Mouse (Mus musculus): ENCODE measurements around the gene Cyb5r2. TPM values are rescaled to one million over a fixed set of nuclear protein-coding genes. Genes with fewer than 3 reads are reported as not detected.

The Cyb5r2 gene
- total RNA-seq, 2 experiments from 2014 or later = 0.20 TPM; not detected in 1

DNA sequence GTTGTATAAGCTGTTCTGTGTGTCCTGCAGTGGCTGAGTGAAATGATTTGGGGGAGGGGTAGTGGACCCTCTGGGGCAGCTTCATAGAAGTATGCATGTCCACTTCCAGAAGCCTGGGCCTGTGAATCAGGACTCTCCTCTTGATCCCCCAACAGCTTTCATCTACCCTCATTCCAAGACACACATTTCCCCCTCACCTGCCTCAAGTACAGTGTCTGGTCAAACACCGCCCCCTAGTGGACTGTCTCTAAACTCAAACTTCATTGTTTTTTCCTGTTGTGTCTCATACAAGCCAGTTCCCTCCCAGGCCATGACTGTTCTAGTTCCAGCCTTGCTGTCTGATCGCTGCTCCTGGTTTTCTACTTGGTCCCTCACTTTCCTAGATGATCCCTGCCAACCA lies 9.9 kb downstream of the Cyb5r2 start:
- intact Hi-C loops (cut with DNase I) = loop anchor here (1.0 to 5.0 kb wide), 2 partner anchors 85 to 156 kb away; no protein-coding TSS in a partner anchor
- peak; percentile 62 for DNase-seq
- Histone ChIP-seq H3K27ac (no peak overlapping the region), H3K4me3 (no peak overlapping the region)
- peak; percentile 78 for TF ChIP-seq CTCF (IDR thresholded peaks at IDR 0.05)

DNA sequence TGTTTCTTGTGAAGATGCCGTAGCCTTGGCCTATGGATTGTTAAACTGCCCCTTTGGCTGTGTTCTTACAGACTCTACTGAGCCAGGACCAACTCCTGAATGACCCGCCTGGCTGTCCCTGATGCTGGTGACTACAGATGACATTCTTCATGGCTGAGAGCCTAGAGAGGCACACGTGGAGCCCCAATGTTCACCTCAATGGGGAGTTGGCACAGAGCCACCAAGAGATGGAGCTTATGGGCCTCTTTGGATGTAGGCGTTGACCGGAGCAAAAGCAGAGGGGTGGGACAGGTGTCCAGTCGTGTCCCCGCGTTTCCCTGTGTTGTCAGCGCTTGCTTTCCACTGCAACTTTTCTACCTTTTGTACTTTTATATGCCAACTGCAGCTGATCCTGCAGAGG lies 10.4 kb downstream of the Cyb5r2 start:
- no peak for TF ChIP-seq CTCF (IDR thresholded peaks at IDR 0.05)
- no peak for DNase-seq
- H3K4me3 ChIP-seq = no peak overlapping the region
- no peak overlapping the region for H3K27ac ChIP-seq
- intact Hi-C loops (cut with DNase I) = loop anchor here (1.0 to 5.0 kb wide), 2 partner anchors 84 to 155 kb away; no protein-coding TSS in a partner anchor

DNA sequence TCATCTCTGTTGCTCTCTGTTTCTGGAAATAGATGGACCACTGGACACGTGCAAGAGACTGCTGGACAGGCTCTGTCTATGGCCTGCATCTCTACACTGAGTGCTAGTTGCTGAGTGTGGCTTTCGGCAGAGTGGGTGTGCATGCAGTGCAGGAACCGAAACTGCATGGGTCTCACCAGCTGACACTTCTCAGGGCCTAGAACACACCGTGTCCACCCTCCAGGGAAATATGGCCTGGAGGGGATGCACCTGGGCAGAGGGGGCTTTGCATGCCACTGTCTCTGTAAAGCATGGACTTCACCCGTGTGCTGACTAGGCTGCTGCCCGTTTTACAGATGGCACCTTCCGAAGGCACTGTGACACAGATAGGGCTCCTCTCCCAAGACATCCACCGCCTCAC lies 11.8 kb downstream of the Cyb5r2 start:
- DNase-seq = no peak
- no peak overlapping the region for H3K4me3 ChIP-seq
- TF ChIP-seq CTCF (IDR thresholded peaks at IDR 0.05) = no peak
- intact Hi-C loops (cut with DNase I) = loop anchor here (5.0 kb wide), 1 partner anchor 154 kb away; no protein-coding TSS in a partner anchor
- H3K27ac ChIP-seq = no peak overlapping the region

DNA sequence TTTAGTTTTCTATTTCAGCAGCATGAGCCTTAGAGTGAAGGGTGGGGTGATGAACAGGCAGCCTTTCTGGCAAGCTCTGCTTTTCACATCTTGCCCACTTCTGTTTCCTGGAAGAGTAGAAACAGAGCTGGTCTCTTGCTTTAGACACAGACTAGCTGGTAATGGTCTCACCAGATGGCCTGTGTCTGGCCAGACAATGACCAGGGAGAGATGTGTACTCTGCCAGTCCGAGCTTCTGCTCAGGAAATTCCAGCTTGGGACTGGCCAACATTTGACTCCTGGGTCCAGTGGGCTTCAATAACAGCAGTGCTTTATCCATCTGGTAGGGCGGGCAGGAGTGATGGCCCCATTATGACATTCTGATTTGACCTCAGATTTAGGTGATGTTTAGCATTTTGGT lies 12.7 kb downstream of the Cyb5r2 start:
- intact Hi-C loops (cut with DNase I) = loop anchor here (5.0 kb wide), 1 partner anchor 153 kb away; no protein-coding TSS in a partner anchor
- H3K4me3 ChIP-seq = no peak overlapping the region
- no peak for DNase-seq
- no peak overlapping the region; the same call in 1 of the 2 replicates for H3K27ac ChIP-seq
- TF ChIP-seq CTCF (IDR thresholded peaks at IDR 0.05) = no peak

DNA sequence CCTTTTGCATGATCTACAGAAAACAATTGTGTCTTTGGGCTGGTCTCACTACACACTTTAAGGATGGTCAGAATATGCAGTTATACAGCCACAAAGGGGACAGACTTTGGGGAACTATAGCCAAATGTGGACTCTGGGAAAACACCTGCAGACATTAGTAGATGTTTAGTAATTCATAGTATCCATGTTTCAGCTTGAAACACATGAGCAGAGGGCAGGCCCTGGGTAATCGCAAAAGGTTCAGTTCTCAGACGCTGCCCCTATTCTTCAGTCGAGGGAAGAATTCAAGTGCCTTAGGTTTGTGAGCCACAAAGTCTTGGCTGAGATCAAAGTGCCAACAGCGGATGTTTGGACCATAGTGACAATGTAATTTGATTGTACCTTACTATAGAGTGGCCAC lies 13.4 kb downstream of the Cyb5r2 start:
- Histone ChIP-seq H3K27ac (no peak overlapping the region), H3K4me3 (no peak overlapping the region)
- TF ChIP-seq CTCF (IDR thresholded peaks at IDR 0.05) = no peak
- no peak for DNase-seq
- intact Hi-C loops (cut with DNase I) = no loop called here

DNA sequence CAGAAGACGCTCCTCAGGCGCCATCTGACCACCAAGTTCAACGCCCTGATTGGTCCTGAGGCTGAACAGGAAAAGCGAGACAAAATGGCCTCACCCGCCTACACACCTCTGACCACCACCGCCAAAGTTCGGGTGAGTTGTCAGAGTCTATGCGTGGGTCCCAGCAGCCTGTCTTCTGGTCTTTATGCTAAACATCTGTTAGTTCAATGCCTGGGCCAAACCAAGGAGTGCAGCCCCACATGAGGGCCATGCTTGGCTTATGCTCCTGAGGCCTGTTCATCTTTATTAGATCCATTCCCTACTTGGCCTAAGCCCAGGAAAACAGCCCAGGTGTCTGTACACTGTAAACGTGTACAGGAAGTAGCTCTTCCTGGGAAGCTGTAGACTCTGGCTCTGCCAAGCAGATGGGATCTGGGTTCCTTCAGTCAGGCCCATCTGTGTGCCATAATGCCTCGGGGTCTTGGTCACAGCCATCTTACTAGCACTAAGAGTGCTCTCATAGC lies 14.8 kb downstream of the Cyb5r2 start:
- no peak for DNase-seq
- H3K27ac ChIP-seq = no peak overlapping the region
- no peak overlapping the region for H3K4me3 ChIP-seq
- TF ChIP-seq CTCF (IDR thresholded peaks at IDR 0.05) = no peak
- intact Hi-C loops (cut with DNase I) = no loop called here

DNA sequence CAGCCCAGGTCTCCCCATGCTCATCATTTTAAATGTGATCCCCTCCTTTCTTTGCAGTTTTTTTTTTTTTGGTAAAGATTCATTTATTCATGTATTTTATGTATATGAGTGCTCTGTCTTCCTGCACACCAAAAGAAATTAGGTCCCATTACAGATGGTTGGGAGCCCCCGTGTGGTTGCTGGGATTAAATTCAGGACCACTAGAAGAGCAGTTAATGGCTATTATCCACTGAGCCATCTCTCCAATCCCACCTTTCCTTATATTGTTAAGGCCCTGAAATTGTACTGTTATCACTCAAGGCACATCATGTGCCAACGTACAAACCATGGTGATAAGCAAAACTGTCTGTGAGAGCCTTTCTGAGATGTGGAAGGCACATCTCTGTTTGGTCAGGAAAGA lies 19.1 kb downstream of the Cyb5r2 start:
- intact Hi-C loops (cut with DNase I) = no loop called here
- no peak for DNase-seq
- peak; percentile 41 for TF ChIP-seq CTCF (IDR thresholded peaks at IDR 0.05)
- no peak overlapping the region for H3K4me3 ChIP-seq
- H3K27ac ChIP-seq = no peak overlapping the region

DNA sequence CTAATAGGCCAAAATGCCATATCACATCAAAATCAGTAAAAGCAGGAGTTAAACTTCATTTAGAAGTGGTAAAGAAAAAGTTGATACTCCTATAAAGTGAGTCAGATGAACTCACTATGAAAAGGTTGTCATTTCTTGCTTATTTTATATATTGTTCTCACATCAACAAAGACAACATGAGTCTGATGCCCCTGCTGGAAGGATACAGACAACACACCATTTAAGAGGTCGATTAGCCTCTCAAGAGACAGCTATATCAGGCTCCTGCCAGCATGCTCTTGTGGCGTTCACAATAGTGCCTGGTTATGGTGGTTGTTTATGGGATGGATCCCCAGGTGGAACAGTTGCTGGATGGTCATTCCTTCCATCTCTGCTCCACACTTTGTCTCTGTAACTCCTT lies 24.7 kb downstream of the Cyb5r2 start:
- intact Hi-C loops (cut with DNase I) = no loop called here
- Histone ChIP-seq H3K4me3 (no peak overlapping the region), H3K27ac (no peak overlapping the region)
- TF ChIP-seq CTCF (IDR thresholded peaks at IDR 0.05) = no peak; the same call in 1 of the 2 replicates
- DNase-seq = no peak

DNA sequence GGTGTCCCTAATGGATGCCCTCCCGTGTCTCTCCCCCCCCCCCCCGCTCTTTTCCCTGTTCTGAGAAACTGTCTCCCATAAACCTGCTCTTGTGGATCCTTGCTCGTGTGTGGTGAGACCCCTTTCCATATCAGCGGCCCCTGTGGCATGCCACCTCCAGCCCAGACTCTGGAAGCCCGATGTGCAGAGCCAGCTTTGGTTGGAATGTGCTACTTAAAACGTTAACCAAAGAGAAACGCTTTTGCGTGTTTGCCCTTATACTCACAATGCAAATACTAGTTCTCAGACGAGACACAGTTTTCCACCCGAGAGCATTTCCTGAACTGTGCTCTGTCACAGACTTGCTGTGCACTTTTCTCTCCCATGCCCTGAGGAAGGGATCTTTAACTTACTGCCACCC lies 27.2 kb downstream of the Cyb5r2 start:
- TF ChIP-seq CTCF (IDR thresholded peaks at IDR 0.05) = no peak

DNA sequence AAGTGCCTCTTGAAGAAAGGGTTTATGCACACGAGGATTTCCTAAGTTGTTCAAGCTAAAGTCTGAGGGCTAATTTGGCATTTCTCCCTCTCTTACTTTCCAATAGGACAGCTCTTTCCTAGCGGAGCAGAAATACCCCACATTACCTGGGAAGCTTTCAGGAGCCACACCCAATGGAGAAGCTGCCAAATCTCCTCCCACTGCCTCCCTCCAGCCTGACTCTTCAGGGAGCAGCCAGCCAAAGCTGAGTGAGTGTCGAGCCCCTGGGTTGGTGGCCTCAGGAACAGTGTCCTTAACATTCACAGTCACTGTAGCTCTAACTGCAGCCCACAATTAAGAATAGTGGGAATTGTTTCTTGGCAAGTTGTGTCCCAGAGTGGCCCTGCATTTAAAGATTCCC lies 30.3 kb downstream of the Cyb5r2 start:
- DNase-seq = no peak
- Histone ChIP-seq H3K4me3 (no peak overlapping the region), H3K27ac (no peak overlapping the region)
- no peak for TF ChIP-seq CTCF (IDR thresholded peaks at IDR 0.05)
- intact Hi-C loops (cut with DNase I) = no loop called here

More for the DNA sequence above, 27.2 kb downstream of the Cyb5r2 start:
- Histone ChIP-seq H3K27ac (no peak overlapping the region), H3K4me3 (no peak overlapping the region)
- intact Hi-C loops (cut with DNase I) = no loop called here
- DNase-seq = no peak

DNA sequence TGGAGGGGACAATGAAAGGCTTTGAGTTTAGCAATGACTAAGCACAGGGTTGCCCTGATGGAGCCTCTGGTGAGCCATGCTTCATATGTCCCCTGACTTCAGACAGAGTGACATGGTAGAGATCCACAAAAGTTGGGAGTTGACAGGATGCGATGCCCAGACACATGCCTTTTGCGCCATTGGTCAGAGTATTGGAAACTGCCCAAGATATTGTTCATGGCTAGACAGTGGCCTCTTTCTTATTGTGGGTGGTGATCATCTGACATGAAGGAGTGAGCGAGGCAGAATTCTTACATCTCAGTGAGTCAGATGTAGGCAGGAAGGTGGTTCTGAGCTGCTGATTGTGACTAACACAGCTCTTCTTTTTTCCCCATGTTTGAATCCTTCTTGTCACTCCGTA lies 35.3 kb downstream of the Cyb5r2 start:
- no peak overlapping the region for H3K27ac ChIP-seq
- no peak for TF ChIP-seq CTCF (IDR thresholded peaks at IDR 0.05)
- intact Hi-C loops (cut with DNase I) = no loop called here
- DNase-seq = no peak
- H3K4me3 ChIP-seq = no peak overlapping the region

DNA sequence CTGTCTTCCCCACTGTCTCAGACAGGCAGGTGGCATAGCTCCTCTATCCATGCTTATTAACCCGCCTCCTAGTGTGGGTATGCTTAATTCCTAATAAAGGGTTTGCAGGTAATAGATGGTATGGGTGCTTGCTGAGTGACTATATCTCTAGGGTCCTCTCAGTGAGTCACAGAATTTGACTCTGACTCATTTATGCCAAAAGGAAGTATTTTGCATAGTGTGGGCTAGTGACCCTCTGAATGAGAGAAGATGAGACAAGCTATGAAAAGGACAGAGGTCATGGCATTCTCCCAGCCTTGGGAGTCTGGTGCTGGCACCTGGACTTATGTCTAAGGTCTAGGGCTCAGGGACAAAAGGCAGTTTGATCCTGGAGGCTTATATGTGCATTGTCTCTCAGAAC lies 37.1 kb downstream of the Cyb5r2 start:
- intact Hi-C loops (cut with DNase I) = no loop called here
- no peak for TF ChIP-seq CTCF (IDR thresholded peaks at IDR 0.05)
- no peak overlapping the region for H3K4me3 ChIP-seq
- DNase-seq = no peak
- H3K27ac ChIP-seq = no peak overlapping the region

DNA sequence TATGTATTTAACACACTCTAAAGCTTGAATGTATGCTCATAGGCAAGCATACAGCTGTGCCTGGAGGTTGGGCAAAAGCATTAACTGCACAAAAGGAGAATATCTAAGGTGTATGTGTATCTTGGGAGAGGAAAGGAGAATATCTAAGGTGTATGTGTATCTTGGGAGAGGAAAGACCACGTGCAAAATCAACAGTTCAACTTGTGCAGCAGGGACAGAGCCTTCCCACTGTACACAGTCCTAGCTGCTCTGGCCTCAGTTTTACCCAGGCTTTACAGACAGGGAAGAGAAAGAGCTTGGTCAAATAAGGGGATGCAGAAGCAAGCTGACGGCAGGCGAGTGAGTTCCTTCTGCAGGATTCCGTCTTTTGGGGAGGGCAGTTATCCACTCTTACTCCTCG lies 43.8 kb downstream of the Cyb5r2 start:
- H3K4me3 ChIP-seq = no peak overlapping the region
- intact Hi-C loops (cut with DNase I) = no loop called here
- TF ChIP-seq CTCF (IDR thresholded peaks at IDR 0.05) = no peak
- DNase-seq = no peak
- H3K27ac ChIP-seq = no peak overlapping the region

DNA sequence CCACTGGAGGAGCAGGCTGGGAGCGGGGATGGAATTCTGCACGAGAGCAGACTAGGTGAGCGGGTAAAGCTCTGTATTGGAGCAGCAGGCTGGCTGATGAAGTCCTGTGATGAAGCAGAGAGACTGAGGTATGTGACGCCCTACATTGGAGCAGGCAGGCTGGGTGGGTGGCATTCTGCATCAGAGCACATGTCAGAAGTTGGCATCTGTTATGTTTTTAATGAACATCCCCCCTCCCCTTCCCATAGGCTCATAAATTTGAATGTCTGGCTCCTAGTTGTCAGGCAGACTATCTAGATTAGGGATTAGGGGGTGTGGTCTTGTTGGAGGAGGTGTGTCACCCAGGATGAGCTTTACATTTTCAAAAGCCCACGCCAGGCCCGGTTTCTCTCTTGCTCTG lies 45.1 kb downstream of the Cyb5r2 start:
- no peak overlapping the region for H3K4me3 ChIP-seq
- no peak for DNase-seq
- intact Hi-C loops (cut with DNase I) = no loop called here
- TF ChIP-seq CTCF (IDR thresholded peaks at IDR 0.05) = no peak
- no peak overlapping the region for H3K27ac ChIP-seq
